ENCODE assay signal across 9 mouse cellular contexts in the genomic region with DNA sequence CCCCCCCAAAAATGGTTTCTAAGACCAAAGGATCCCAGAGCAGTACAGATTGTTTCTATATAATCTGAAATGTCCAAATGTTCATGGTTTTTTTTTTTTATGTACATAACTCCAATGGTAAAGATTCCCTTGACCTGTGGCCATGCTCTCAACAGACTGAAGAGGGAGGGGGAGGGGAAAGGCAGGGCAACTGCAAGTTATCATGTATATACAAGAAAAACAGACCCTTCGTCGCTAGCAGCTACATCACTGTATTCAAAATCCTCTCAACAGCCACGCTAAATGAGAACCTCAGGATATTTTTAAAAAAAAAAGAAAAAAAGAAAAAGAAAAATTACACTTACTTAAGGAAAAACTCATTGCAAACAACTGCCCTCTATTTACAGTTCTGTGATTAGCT. TPM values are rescaled to one million over a fixed set of nuclear protein-coding genes. Genes with fewer than 3 reads are reported as not detected.
DNase-seq lines count a peak whose midpoint lies in the region; ATAC-seq lines count a peak whose summit lies in the region.
"Had no signal": no experiment of that assay in that cellular context is flagged by ENCODE, and none has a peak within 500 bp of the region (broad histone marks: within the 10 kb centered on the region; RNA-seq: fewer than 3 reads in every experiment).

No protein-coding gene starts in this region.

- H3K36me3 ChIP-seq in hindbrain, embryonic 11.5 days (ENCODE audit: control insufficient read depth, insufficient read depth, low read length): peaks cover 2% of the 10 kb centered on the region; the same call in 1 of the 2 replicates
- H3K36me3 ChIP-seq in liver, embryonic 15.5 days (replicated peaks): no peaks in the 10 kb centered on the region

- peak overlapping the region; percentile 59 for H3K4me3 ChIP-seq in hindbrain, embryonic 11.5 days (ENCODE audit: low read depth, low read length)
- H3K4me3 ChIP-seq in liver, embryonic 15.5 days (replicated peaks): no peak overlapping the region

- intact Hi-C loops in left cerebral cortex, postnatal 14 days (cut with DNase I): loop anchor here (10.0 kb wide), 2 partner anchors 358 to 1032 kb away; no protein-coding TSS in a partner anchor

- peak overlapping the region; percentile 85 for H3K4me2 ChIP-seq in hindbrain, embryonic 11.5 days (replicated peaks; ENCODE audit: low read depth, low read length)
- H3K4me2 ChIP-seq in liver, embryonic 15.5 days: peak overlapping the region; percentile 20

- H3K9me3 ChIP-seq in hindbrain, embryonic 11.5 days (ENCODE audit: control insufficient read depth, low read length): no peaks in the 10 kb centered on the region
- no peaks in the 10 kb centered on the region for H3K9me3 ChIP-seq in liver, embryonic 15.5 days (replicated peaks)

- no peak for ATAC-seq in hindbrain, embryonic 11.5 days (ENCODE audit: low FRiP score)
- ATAC-seq in liver, embryonic 15.5 days (ENCODE audit: insufficient read depth): no peak
- ATAC-seq in cerebellum, adult (ENCODE audit: insufficient number of reproducible peaks, low FRiP score, low TSS enrichment): no peak

- no peaks in the 10 kb centered on the region for H3K27me3 ChIP-seq in hindbrain, embryonic 11.5 days (ENCODE audit: control insufficient read depth, insufficient read depth, low read length)
- H3K27me3 ChIP-seq in liver, embryonic 15.5 days: peaks cover 75% of the 10 kb centered on the region

- peak; percentile 30 for DNase-seq in adrenal gland, adult 2 months
- no peak for DNase-seq in adrenal gland, postnatal 36 days
- DNase-seq in Muller cell, postnatal 12 days (ENCODE audit: inconsistent ontology term): peak; percentile 42
- DNase-seq in hindbrain, embryonic 11.5 days (ENCODE audit: low spot score): no peak
- no peak for DNase-seq in left cerebral cortex, postnatal 14 days (ENCODE audit: low spot score in 2 of 2)
- no peak for DNase-seq in left cerebral cortex, adult 8-10 months (ENCODE audit: low spot score in 2 of 2)

- peak overlapping the region; percentile 89; the same call in 1 of the 2 replicates for H3K9ac ChIP-seq in hindbrain, embryonic 11.5 days (ENCODE audit: low read depth, low read length)
- no peak overlapping the region for H3K9ac ChIP-seq in liver, embryonic 15.5 days

- peaks cover 20% of the 10 kb centered on the region for H3K4me1 ChIP-seq in hindbrain, embryonic 11.5 days (replicated peaks; ENCODE audit: control insufficient read depth, insufficient read depth, low read length)
- H3K4me1 ChIP-seq in liver, embryonic 15.5 days (replicated peaks): peaks cover 9% of the 10 kb centered on the region; the same call in 1 of the 2 replicates

- H3K27ac ChIP-seq in hindbrain, embryonic 11.5 days (ENCODE audit: low read depth, low read length): peak overlapping the region; percentile 99
- no peak overlapping the region for H3K27ac ChIP-seq in liver, embryonic 15.5 days (replicated peaks)

- 2% methylated on average over 3 of the region's 3 CpGs for WGBS in hindbrain, embryonic 11.5 days
- 12% methylated on average over 3 of the region's 3 CpGs for WGBS in liver, embryonic 15.5 days (ENCODE audit: insufficient replicate concordance)

RNA-seq across cellular contexts. Expression of a gene that starts 13.9 kb away (rescaled TPM):
- total RNA-seq in adrenal gland, adult 2 months (2021): 100 to 1,000 TPM; 109 to 132 TPM
- 401 and 472 TPM in 2 replicates for polyA plus RNA-seq in adrenal gland, adult 2 months (2012; rRNA removed)
- total RNA-seq in adrenal gland, postnatal 36 days (2021): 100 to 1,000 TPM in 1 of 2 experiments, 10 to 100 TPM in 1; 99.5 to 128 TPM
- polyA plus RNA-seq in hindbrain, embryonic 11.5 days (2014; fragmentation: Nextera tagmentation; extraction: Ambion mirVana): 95.6 and 120 TPM in 2 replicates
- polyA plus RNA-seq in liver, embryonic 15.5 days (2015; fragmentation: Nextera tagmentation; extraction: Ambion mirVana): 6.5 and 6.7 TPM in 2 replicates
- total RNA-seq in left cerebral cortex, postnatal 14 days (2021): 10 to 100 TPM; 36.7 to 46.6 TPM
- 10 to 100 TPM; 20.1 to 32.6 (median 27.2) TPM for total RNA-seq in left cerebral cortex, adult 8-10 months (2022)
- total RNA-seq: hematopoietic stem cell, adult 5-6 weeks had no signal

Comparison
In these comparisons a context has a peak if more than half of its experiments do, and no peak if none do; other contexts are left out.
1. DNase-seq: peak in adrenal gland, adult 2 months (single experiment) and Muller cell, postnatal 12 days (single experiment); none in adrenal gland, postnatal 36 days (0 of 2), hindbrain, embryonic 11.5 days (single experiment), left cerebral cortex, postnatal 14 days (0 of 2) and left cerebral cortex, adult 8-10 months (0 of 2).